Mouse (Mus musculus) hindbrain, embryonic 15.5 days (tissue): ENCODE measurements around the gene Ccdc115. TPM values are rescaled to one million over a fixed set of nuclear protein-coding genes. Genes with fewer than 3 reads are reported as not detected.

ENCODE experiments used
- ATAC-seq: fragments of 200-750 bp; cut with Nextera tagmentation; 2 replicates; pipeline ENCODE4 v1.8.0; 2017; ENCODE audit warnings: low read depth, moderate number of reproducible peaks, moderate TSS enrichment; ENCODE audit not compliant: low FRiP score
- H3K27ac ChIP-seq: fragments of 300-500 bp; sonication (generic); replicated peaks from 2 replicates; pipeline ENCODE4 v1.5.1; 2015; ENCODE audit warnings: mild to moderate bottlenecking, inconsistent platforms
- H3K27me3 ChIP-seq: fragments of 300-500 bp; sonication (generic); 2 replicates; pipeline ENCODE4 v1.6.1; 2015; ENCODE audit warnings: control low read depth, inconsistent platforms
- H3K36me3 ChIP-seq: fragments of 300-500 bp; sonication (generic); 2 replicates; pipeline ENCODE4 v1.6.1; 2015; ENCODE audit warnings: control low read depth, inconsistent platforms
- H3K4me1 ChIP-seq: fragments of 300-500 bp; sonication (generic); replicated peaks from 2 replicates; pipeline ENCODE4 v1.6.1; 2015; ENCODE audit warnings: control low read depth, inconsistent platforms
- H3K4me2 ChIP-seq: fragments of 300-500 bp; sonication (generic); 2 replicates; pipeline ENCODE4 v1.6.1; 2015; ENCODE audit warnings: moderate library complexity, mild to moderate bottlenecking, inconsistent platforms
- H3K4me3 ChIP-seq: fragments of 300-500 bp; sonication (generic); 2 replicates; pipeline ENCODE4 v1.5.1; 2015; ENCODE audit warnings: mild to moderate bottlenecking, inconsistent platforms
- H3K9ac ChIP-seq: fragments of 300-500 bp; sonication (generic); 2 replicates; pipeline ENCODE4 v1.6.1; 2015; ENCODE audit warnings: inconsistent platforms
- H3K9me3 ChIP-seq: fragments of 300-500 bp; sonication (generic); 2 replicates; pipeline ENCODE4 v1.6.1; 2016; ENCODE audit warnings: control low read depth, inconsistent platforms
- WGBS: fragments of 180-500 bp; shearing (Covaris S2); methylation state at CpG from one replicate; pipeline ENCODE4 v1.1.7; 2015; 5-methylcytosine and 5-hydroxymethylcytosine counted together
- polyA plus RNA-seq: library from polyadenylated mRNA; unstranded; fragments of >200 nt; fragmentation: Nextera tagmentation; extraction: Ambion mirVana; gene quantifications from 2 replicates; pipeline ENCODE4 v1.2.1, GENCODE M21; 2015

The Ccdc115 gene
- polyA plus RNA-seq, 1 experiment from 2014 or later = 64.5 TPM

DNA sequence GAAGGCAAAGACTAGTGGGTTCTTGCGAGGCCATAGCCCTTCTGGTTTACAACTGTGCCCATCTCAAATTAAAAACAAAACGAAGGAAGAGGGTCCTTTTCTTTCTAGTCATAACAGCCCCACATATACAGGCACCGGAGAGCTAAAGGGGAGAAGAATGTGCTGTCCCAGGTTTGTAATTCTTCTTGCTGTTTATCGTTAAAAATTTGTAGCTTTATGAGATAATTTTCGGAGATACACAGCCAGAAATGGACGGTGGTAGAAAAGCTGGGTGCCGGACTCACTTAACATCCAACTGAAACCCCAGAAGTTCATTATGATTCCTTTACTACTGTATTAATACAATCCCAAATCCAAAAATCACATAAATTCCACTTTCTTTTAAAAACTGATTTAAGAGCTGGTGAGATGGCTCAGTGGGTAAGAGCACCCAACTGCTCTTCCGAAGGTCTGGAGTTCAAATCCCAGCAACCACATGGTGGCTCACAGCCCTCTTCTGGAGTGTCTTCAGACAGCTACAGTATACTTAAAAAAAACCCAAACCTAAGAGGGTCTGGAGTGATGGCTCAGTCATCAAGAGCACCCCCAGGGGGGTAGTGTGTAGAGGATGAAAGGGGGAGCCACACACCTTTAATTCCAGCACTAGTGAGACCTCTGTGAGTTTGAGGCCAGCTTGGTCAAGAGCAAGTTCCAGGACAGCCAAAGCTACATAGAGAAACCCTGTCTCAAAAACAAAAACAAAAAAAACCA is 3.9 kb downstream of the Ccdc115 start:
- Histone ChIP-seq H3K4me2 (peak overlapping the region; percentile 71), H3K9ac (peak overlapping the region; percentile 76), H3K36me3 (no peaks in the 10 kb centered on the region), H3K4me1 (peaks cover 38% of the 10 kb centered on the region), H3K27me3 (no peaks in the 10 kb centered on the region), H3K4me3 (peak overlapping the region; percentile 77), H3K9me3 (no peaks in the 10 kb centered on the region), H3K27ac (peak overlapping the region; percentile 94)
- ATAC-seq = no peak
- 26% methylated on average over 8 of the region's 8 CpGs for WGBS

DNA sequence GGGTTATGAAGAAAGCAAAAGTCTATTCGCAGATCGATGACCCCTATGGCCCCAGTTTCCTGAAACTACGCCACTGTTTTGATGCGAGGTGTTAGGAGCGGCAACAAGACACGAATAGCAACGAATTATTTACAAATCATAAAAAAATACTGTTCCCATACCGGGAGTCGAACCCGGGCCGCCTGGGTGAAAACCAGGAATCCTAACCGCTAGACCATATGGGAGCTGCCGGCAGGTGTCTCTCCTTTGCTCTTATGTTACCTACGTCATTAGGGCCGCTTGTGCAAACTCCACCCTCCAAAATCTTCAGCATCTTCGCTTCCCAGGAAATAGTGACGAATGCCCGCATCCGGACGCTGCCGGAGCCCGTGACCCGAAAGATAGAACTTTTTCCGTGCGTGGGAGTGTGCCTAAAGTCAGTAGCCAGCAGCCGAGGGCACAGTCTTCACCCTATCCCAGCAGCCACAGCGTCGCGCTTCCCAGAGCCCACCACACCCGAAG is 4.8 kb downstream of the Ccdc115 start:
- ATAC-seq = peak; percentile 25
- under 1% methylated on average over 30 of the region's 30 CpGs for WGBS
- H3K27me3 ChIP-seq = no peaks in the 10 kb centered on the region

GRCm38 (mm10) chr1:34433891-34434521 is 5.5 kb downstream of the Ccdc115 start:
- Histone ChIP-seq H3K36me3 (no peaks in the 10 kb centered on the region), H3K27me3 (no peaks in the 10 kb centered on the region), H3K4me2 (peak overlapping the region; percentile 71), H3K4me3 (peak overlapping the region; percentile 77), H3K4me1 (peaks cover 34% of the 10 kb centered on the region), H3K27ac (peak overlapping the region; percentile 94), H3K9ac (peak overlapping the region; percentile 76), H3K9me3 (no peaks in the 10 kb centered on the region)
- ATAC-seq = no peak; the same call in 1 of the 2 replicates
- WGBS = 7% methylated on average over 19 of the region's 19 CpGs

More for the DNA sequence above, 4.8 kb downstream of the Ccdc115 start:
- peak overlapping the region; percentile 94 for H3K27ac ChIP-seq
- H3K4me1 ChIP-seq = peaks cover 34% of the 10 kb centered on the region
- peak overlapping the region; percentile 71 for H3K4me2 ChIP-seq
- no peaks in the 10 kb centered on the region for H3K9me3 ChIP-seq
- peak overlapping the region; percentile 77 for H3K4me3 ChIP-seq
- H3K36me3 ChIP-seq = no peaks in the 10 kb centered on the region
- H3K9ac ChIP-seq = peak overlapping the region; percentile 76

DNA sequence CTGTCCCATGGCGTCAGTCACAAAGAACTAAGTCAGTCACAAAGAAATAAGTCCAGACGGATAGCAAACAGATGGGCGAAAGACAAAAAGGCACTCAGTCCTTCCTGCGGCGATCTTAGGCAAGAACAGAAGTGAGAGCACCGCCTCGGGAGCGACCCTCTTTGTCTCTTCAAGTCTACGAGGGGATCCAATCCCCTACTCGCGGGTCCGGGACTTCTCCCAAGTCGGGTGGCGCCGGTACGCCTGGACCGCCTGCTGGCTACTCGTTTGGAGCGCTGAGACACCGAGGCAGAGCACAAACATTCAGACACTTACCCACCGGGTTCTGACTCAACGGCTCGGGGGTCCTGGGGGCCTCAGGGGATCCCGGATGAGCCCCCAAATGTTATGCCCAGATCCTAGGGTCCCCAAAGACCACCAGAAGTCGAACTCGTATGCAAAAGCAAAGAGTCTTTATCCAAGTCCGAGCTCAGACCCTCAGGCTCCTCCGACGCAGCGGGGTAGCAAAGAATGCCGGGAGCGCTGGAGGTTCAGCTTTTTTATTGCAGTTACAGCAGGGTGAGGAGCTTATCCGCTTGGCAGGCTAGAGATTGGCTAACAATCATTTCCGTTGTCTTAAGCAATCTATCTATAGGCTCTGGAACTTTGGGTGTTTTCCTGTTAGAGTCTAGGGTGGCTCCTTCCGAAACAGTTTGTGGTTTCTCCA is 6.5 kb downstream of the Ccdc115 start:
- peak overlapping the region; percentile 94 for H3K27ac ChIP-seq
- no peak for ATAC-seq
- WGBS = 4% methylated on average over 35 of the region's 35 CpGs
- peak overlapping the region; percentile 77 for H3K4me3 ChIP-seq
- H3K4me1 ChIP-seq = peaks cover 26% of the 10 kb centered on the region
- H3K36me3 ChIP-seq = no peaks in the 10 kb centered on the region
- peak overlapping the region; percentile 71 for H3K4me2 ChIP-seq
- peak overlapping the region; percentile 52 for H3K9ac ChIP-seq
- H3K27me3 ChIP-seq = no peaks in the 10 kb centered on the region
- H3K9me3 ChIP-seq = no peaks in the 10 kb centered on the region

GRCm38 (mm10) chr1:34432411-34432775 is 7.1 kb downstream of the Ccdc115 start:
- Histone ChIP-seq H3K27me3 (no peaks in the 10 kb centered on the region), H3K27ac (peak overlapping the region; percentile 94), H3K36me3 (no peaks in the 10 kb centered on the region), H3K9me3 (no peaks in the 10 kb centered on the region), H3K4me3 (peak overlapping the region; percentile 77), H3K9ac (peak overlapping the region; percentile 52), H3K4me1 (peaks cover 26% of the 10 kb centered on the region), H3K4me2 (peak overlapping the region; percentile 71)
- no peak for ATAC-seq
- 23% methylated on average over 13 of the region's 13 CpGs for WGBS

GRCm38 (mm10) chr1:34431431-34431830 is 8.0 kb downstream of the Ccdc115 start:
- Histone ChIP-seq H3K9me3 (no peaks in the 10 kb centered on the region), H3K4me3 (no peak overlapping the region), H3K4me1 (peaks cover 26% of the 10 kb centered on the region), H3K27ac (no peak overlapping the region), H3K9ac (no peak overlapping the region), H3K27me3 (no peaks in the 10 kb centered on the region), H3K4me2 (no peak overlapping the region), H3K36me3 (no peaks in the 10 kb centered on the region)
- 98% methylated on average over 9 of the region's 9 CpGs for WGBS
- no peak for ATAC-seq

- 97% methylated on average over 3 of the region's 3 CpGs for WGBS
- H3K27me3 ChIP-seq = no peaks in the 10 kb centered on the region
- ATAC-seq = no peak
Observed at GRCm38 (mm10) chr1:34430981-34431380, 8.5 kb downstream of the Ccdc115 start.

DNA sequence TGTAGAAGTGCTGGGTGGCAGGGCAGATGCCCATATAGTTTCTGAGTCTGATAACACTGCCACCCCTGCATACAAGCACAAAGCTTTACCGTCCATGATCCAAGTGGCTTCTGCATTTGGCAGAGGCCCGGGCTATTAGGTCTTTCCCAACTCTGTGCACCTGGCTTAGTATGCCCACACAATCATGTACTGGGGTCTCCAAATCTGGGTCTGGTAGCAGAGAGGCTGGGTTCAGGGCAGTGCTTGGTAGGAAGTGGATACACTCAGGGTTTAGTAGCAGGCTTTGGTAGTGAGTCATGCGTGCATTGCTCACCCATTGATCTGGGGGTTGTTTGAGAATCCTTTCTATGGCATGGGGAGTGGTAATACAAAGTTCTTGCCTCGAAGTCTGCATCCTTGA is 10.2 kb downstream of the Ccdc115 start:
- H3K9ac ChIP-seq = no peak overlapping the region
- H3K4me1 ChIP-seq = peaks cover 21% of the 10 kb centered on the region
- H3K27me3 ChIP-seq = no peaks in the 10 kb centered on the region
- H3K4me2 ChIP-seq = no peak overlapping the region
- H3K36me3 ChIP-seq = no peaks in the 10 kb centered on the region
- no peak overlapping the region for H3K4me3 ChIP-seq
- no peaks in the 10 kb centered on the region for H3K9me3 ChIP-seq
- WGBS = 97% methylated on average over 4 of the region's 4 CpGs
- ATAC-seq = no peak
- H3K27ac ChIP-seq = no peak overlapping the region

More at GRCm38 (mm10) chr1:34430981-34431380, 8.5 kb downstream of the Ccdc115 start:
- no peak overlapping the region for H3K4me2 ChIP-seq
- no peak overlapping the region for H3K27ac ChIP-seq
- H3K36me3 ChIP-seq = no peaks in the 10 kb centered on the region
- no peaks in the 10 kb centered on the region for H3K9me3 ChIP-seq
- H3K4me3 ChIP-seq = no peak overlapping the region
- peaks cover 26% of the 10 kb centered on the region for H3K4me1 ChIP-seq
- H3K9ac ChIP-seq = no peak overlapping the region

DNA sequence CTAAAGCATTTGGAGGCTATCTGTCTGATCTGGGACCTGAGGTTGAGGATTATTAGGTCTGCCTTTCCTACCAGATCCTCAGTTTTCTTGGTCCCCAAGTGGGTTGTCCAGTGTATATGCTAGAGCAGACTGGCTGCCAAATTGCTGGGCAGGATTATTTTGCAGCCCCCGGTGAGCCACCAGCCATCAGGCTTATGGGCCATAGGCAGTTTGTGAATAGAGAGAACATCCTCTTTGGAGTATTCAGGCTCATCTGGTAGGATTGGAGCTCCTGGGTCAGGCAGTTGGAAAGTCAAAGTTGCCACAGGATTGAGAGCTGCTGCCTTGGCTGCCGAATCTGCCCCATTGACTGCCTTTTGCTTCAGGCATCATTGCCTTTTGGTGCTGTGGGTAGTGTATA is 11.0 kb downstream of the Ccdc115 start:
- 98% methylated on average over 2 of the region's 2 CpGs for WGBS
- H3K36me3 ChIP-seq = no peaks in the 10 kb centered on the region
- ATAC-seq = no peak

GRCm38 (mm10) chr1:34399182-34399953 is 40.1 kb downstream of the Ccdc115 start:
- Histone ChIP-seq H3K9me3 (no peaks in the 10 kb centered on the region), H3K9ac (no peak overlapping the region), H3K4me2 (peak overlapping the region; percentile 18; the same call in 1 of the 2 replicates), H3K36me3 (no peaks in the 10 kb centered on the region), H3K4me1 (0 out of 2 replicates have a peak, but pooled peaks cover 8% of the 10 kb centered on the region), H3K27ac (0 out of 2 replicates have a peak overlapping the region, but pooled peaks have one; percentile 30), H3K4me3 (no peak overlapping the region), H3K27me3 (no peaks in the 10 kb centered on the region)
- ATAC-seq = peak; percentile 74; the same call in 1 of the 2 replicates
- WGBS = 30% methylated on average over 11 of the region's 11 CpGs

More for the DNA sequence above, 11.0 kb downstream of the Ccdc115 start:
- Histone ChIP-seq H3K9me3 (no peaks in the 10 kb centered on the region), H3K9ac (no peak overlapping the region), H3K27ac (no peak overlapping the region), H3K4me1 (peaks cover 13% of the 10 kb centered on the region), H3K27me3 (no peaks in the 10 kb centered on the region), H3K4me2 (no peak overlapping the region), H3K4me3 (no peak overlapping the region)

DNA sequence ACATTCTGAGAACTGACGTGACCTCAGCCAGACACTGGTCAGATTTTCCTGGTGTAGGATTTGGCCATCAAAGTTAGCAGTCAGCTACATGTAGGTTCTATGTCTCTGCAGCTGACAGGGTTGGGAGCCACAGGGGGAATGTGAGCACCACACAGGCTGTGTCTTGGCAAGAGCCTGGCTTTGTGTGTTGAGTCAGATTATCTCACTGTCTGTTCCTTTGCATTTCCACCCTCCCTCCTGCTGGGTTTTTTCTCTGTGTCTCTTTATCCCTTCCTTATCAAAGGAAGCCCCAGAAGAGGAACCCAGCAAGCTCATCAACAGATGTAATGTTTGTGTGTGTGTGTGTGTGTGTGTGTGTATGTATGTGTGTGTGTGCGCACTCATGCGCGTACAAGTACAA is 43.2 kb downstream of the Ccdc115 start:
- H3K36me3 ChIP-seq = no peaks in the 10 kb centered on the region
- no peak overlapping the region for H3K27ac ChIP-seq
- H3K9ac ChIP-seq = no peak overlapping the region
- 0 out of 2 replicates have a peak, but pooled peaks cover 8% of the 10 kb centered on the region for H3K4me1 ChIP-seq
- no peak overlapping the region for H3K4me2 ChIP-seq
- ATAC-seq = no peak
- H3K9me3 ChIP-seq = no peaks in the 10 kb centered on the region
- H3K27me3 ChIP-seq = no peaks in the 10 kb centered on the region
- H3K4me3 ChIP-seq = no peak overlapping the region
- 85% methylated on average over 4 of the region's 4 CpGs for WGBS
